Mouse (Mus musculus) CH12.LX (cell line): ENCODE measurements around the gene Aarsd1. TPM values are rescaled to one million over a fixed set of nuclear protein-coding genes. Genes with fewer than 3 reads are reported as not detected.
A peak's percentile ranks its signal among the peaks of the same experiment; 100 is the strongest.
"Not testable (repeated sequence)": the region's sequence is repeated elsewhere in the genome, so short reads cannot be mapped to it uniquely, and the experiment has no call there.

Experiments
- DNase-seq: peaks from one replicate; pipeline ENCODE4 v3.0.0-alpha.2; 2013; ENCODE audit errors: extremely low read depth
- H3K27ac ChIP-seq: 2 replicates; pipeline ENCODE4 v1.5.1; 2012; ENCODE audit warnings: low read depth, mild to moderate bottlenecking, control low read depth, moderate library complexity; ENCODE audit not compliant: insufficient read depth
- H3K27me3 ChIP-seq: replicated peaks from 2 replicates; pipeline ENCODE3; 2012; ENCODE audit warnings: inconsistent platforms
- H3K36me3 ChIP-seq, 2 experiments: replicated peaks in 1 of 2; 2 replicates each; pipeline versions ENCODE3 to v1.6.1; 2012; ENCODE audit warnings: inconsistent platforms in 1 of 2, low read length in 1 of 2, mild to moderate bottlenecking in 1 of 2, mixed read lengths in 1 of 2, moderate library complexity in 1 of 2; ENCODE audit not compliant: control insufficient read depth in 1 of 2, insufficient read depth in 1 of 2
- H3K4me1 ChIP-seq, 2 experiments: 2 replicates each; pipeline ENCODE4 v1.6.1; 2012; ENCODE audit warnings: inconsistent platforms in 1 of 2, moderate library complexity in 1 of 2; ENCODE audit not compliant: insufficient read depth in 2 of 2, control insufficient read depth in 1 of 2
- H3K4me2 ChIP-seq: 2 replicates; pipeline ENCODE4 v1.6.1; 2012; ENCODE audit warnings: low read depth, mild to moderate bottlenecking, control low read depth; ENCODE audit not compliant: poor library complexity, insufficient read depth, severe bottlenecking
- H3K4me3 ChIP-seq, 3 experiments: fragments of 150-350 bp in 1 of 3; sonication (generic) in 1 of 3; replicated peaks in 1 of 3; 2 replicates each; pipeline versions ENCODE3 to v1.5.1; 2011 to 2012; ENCODE audit warnings: low read depth in 2 of 3, low read length in 2 of 3, mild to moderate bottlenecking in 2 of 3, moderate library complexity in 2 of 3, control low read depth in 1 of 3, improper control_type of control experiment in 1 of 3, inconsistent platforms in 1 of 3, mixed read lengths in 1 of 3; ENCODE audit not compliant: poor library complexity in 1 of 3
- H3K79me2 ChIP-seq: replicated peaks from 2 replicates; pipeline ENCODE4 v1.6.1; 2012; ENCODE audit warnings: mild to moderate bottlenecking, moderate library complexity; ENCODE audit not compliant: control insufficient read depth, poor library complexity, insufficient read depth, severe bottlenecking; ENCODE audit errors: extremely low read depth
- H3K9ac ChIP-seq: 2 replicates; pipeline ENCODE4 v1.6.1; 2012; ENCODE audit warnings: low read depth, mild to moderate bottlenecking, control low read depth, moderate library complexity; ENCODE audit not compliant: insufficient read depth
- H3K9me3 ChIP-seq: replicated peaks from 2 replicates; pipeline ENCODE3; 2012; ENCODE audit warnings: low read length, inconsistent platforms, mixed read lengths
- CHD2 ChIP-seq: IDR thresholded peaks from 2 replicates; pipeline ENCODE4 v1.6.1; 2011; ENCODE audit warnings: low read length, improper control_type of control experiment
- CTCF ChIP-seq, 2 experiments: IDR thresholded peaks in 1 of 2; conservative IDR thresholded peaks in 1 of 2; 2 replicates each; pipeline ENCODE4 v1.5.1; 2011 to 2012; ENCODE audit warnings: low read depth in 2 of 2, low read length in 2 of 2, improper control_type of control experiment in 1 of 2, inconsistent platforms in 1 of 2, mild to moderate bottlenecking in 1 of 2, moderate library complexity in 1 of 2
- E2F4 ChIP-seq: IDR thresholded peaks from 2 replicates; pipeline ENCODE4 v1.6.1; 2011; ENCODE audit warnings: low read depth, low read length, improper control_type of control experiment; ENCODE audit not compliant: insufficient replicate concordance
- ELF1 ChIP-seq: IDR thresholded peaks from 2 replicates; pipeline ENCODE4 v1.6.1; 2014; ENCODE audit warnings: low read depth, mild to moderate bottlenecking, inconsistent platforms, low read length, improper control_type of control experiment
- EP300 ChIP-seq: IDR thresholded peaks from 2 replicates; pipeline ENCODE4 v1.6.1; 2011; ENCODE audit warnings: low read length, improper control_type of control experiment
- HCFC1 ChIP-seq: IDR thresholded peaks from 2 replicates; pipeline ENCODE4 v1.6.1; 2012; ENCODE audit warnings: low read depth, mild to moderate bottlenecking, inconsistent platforms, low read length, improper control_type of control experiment
- IRF4 ChIP-seq: IDR thresholded peaks from 2 replicates; pipeline ENCODE4 v1.6.1; 2014; ENCODE audit warnings: low read depth, mild to moderate bottlenecking, inconsistent platforms, low read length, improper control_type of control experiment
- JUN ChIP-seq: IDR thresholded peaks from 2 replicates; pipeline ENCODE4 v1.6.1; 2011; ENCODE audit warnings: low read depth, mild to moderate bottlenecking, low read length, improper control_type of control experiment, moderate library complexity; ENCODE audit not compliant: insufficient read depth
- JUND ChIP-seq: conservative IDR thresholded peaks from 2 replicates; pipeline ENCODE4 v1.6.1; 2011; ENCODE audit warnings: low read depth, low read length, improper control_type of control experiment
- KAT2A ChIP-seq: IDR thresholded peaks from 2 replicates; pipeline ENCODE4 v1.6.1; 2012; ENCODE audit warnings: low read length, improper control_type of control experiment, inconsistent platforms; ENCODE audit not compliant: insufficient replicate concordance
- MAFK ChIP-seq: IDR thresholded peaks from 2 replicates; pipeline ENCODE4 v1.6.1; 2011; ENCODE audit warnings: low read length, improper control_type of control experiment; ENCODE audit not compliant: insufficient replicate concordance
- MAX ChIP-seq: IDR thresholded peaks from 2 replicates; pipeline ENCODE4 v1.6.1; 2011; ENCODE audit warnings: low read length, improper control_type of control experiment
- MAZ ChIP-seq: IDR thresholded peaks from 2 replicates; pipeline ENCODE4 v1.6.1; 2012; ENCODE audit warnings: low read depth, mild to moderate bottlenecking, inconsistent platforms, low read length, improper control_type of control experiment, moderate library complexity
- NRF1 ChIP-seq: IDR thresholded peaks from 2 replicates; pipeline ENCODE4 v1.6.1; 2014; ENCODE audit warnings: low read depth, mild to moderate bottlenecking, inconsistent platforms, low read length, improper control_type of control experiment, moderate library complexity
- PAX5 ChIP-seq: IDR thresholded peaks from 2 replicates; pipeline ENCODE4 v1.6.1; 2012; ENCODE audit warnings: low read length, inconsistent platforms, mixed read lengths
- POLR2AphosphoS2 ChIP-seq: IDR thresholded peaks from 2 replicates; pipeline ENCODE4 v1.6.1; 2011; ENCODE audit warnings: low read depth, low read length, improper control_type of control experiment
- RCOR1 ChIP-seq: conservative IDR thresholded peaks from 2 replicates; pipeline ENCODE4 v1.6.1; 2012; ENCODE audit warnings: low read depth, mild to moderate bottlenecking, inconsistent platforms, low read length, improper control_type of control experiment
- TBP ChIP-seq: conservative IDR thresholded peaks from 2 replicates; pipeline ENCODE4 v1.6.1; 2011; ENCODE audit warnings: low read depth, low read length, improper control_type of control experiment
- ZC3H11A ChIP-seq: IDR thresholded peaks from 2 replicates; pipeline ENCODE4 v1.6.1; 2012; ENCODE audit warnings: low read depth, mild to moderate bottlenecking, inconsistent platforms, low read length, improper control_type of control experiment
- ZNF384 ChIP-seq: IDR thresholded peaks from 2 replicates; pipeline ENCODE4 v1.6.1; 2012; ENCODE audit warnings: low read depth, low read length, improper control_type of control experiment, inconsistent platforms
- dilution Hi-C: fragments of 300-500 bp; cut with MboI; formaldehyde crosslinking; loops from 2 replicates; pipeline ENCODE4 v1.14.3; 2020; ENCODE audit warnings: low sequenced_read_pairs; ENCODE audit not compliant: extremely low pct_unique_long_range_greater_than_20kb, extremely low pct_ligation_motif_present
- in situ Hi-C: fragments of 300-500 bp; cut with MboI; formaldehyde crosslinking; loops from 3 replicates; pipeline ENCODE4 v1.14.3; 2019; ENCODE audit warnings: low sequenced_read_pairs, low pct_ligation_motif_present, low pct_unique_long_range_greater_than_20kb, mixed read lengths
- polyA plus RNA-seq: library from polyadenylated mRNA; unstranded; fragments of >175 nt; gene quantifications from 2 replicates; pipeline ENCODE4 v1.2.1, GENCODE M21; 2012; ENCODE audit warnings: low read depth; ENCODE audit not compliant: insufficient read length
- total RNA-seq, 2 experiments: library from RNA; depleted of rRNA; stranded (reverse); fragments of 300-350 nt in 1 of 2; fragments of >200 nt in 1 of 2; gene quantifications; 2 replicates each; pipeline ENCODE4 v1.2.3; 2012 to 2014

Aarsd1 gene
- total and polyA plus RNA-seq, 3 experiments, result 81.5 to 133 (median 84.5) TPM

DNA sequence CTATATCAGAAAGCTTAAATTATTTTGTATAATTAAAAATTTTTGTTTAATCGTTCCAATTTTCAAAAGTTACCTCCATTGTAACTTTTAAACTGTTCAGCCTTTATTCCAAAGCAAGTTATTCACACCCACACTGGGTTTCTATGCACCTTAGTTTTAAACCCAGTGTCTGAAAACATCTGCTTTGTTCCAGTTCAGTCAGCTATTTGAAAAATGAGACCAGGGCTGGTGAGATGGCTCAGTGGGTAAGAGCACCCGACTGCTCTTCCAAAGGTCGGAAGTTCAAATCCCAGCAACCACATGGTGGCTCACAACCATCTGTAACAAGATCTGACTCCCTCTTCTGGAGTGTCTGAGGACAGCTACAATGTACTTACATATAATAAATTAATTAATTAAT, 20.6 kb upstream of the Aarsd1 start:
- H3K4me3 ChIP-seq, in situ Hi-C loops: not testable (repeated sequence)

DNA sequence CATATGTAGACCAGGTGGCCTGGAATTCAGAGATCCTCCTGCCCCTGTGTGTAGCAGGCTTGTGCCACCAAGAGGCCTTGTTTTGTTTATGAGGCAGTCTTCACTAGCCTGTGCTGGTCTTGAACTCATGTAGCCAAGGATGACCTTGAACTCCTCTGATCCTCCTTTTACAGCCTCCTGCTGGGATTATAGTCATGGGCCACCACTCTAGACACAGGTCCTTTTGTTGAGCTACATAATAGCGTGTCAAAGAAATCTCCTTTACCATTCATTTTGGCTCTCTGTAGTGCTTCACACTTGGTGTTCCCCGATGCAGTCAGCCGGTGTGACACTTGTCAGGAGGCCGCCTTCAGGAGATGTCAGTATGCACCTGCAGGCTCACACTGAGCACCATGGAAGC, 19.5 kb upstream of the Aarsd1 start:
- no peak for DNase-seq
- TF ChIP-seq ZNF384, result no peak
- TF ChIP-seq HCFC1, result no peak
- no peak for TF ChIP-seq MAX
- TF ChIP-seq JUN, result no peak
- no peak for TF ChIP-seq JUND
- no peak for TF ChIP-seq CHD2
- no peak for TF ChIP-seq MAZ
- TF ChIP-seq IRF4, result no peak
- TF ChIP-seq MAFK, result no peak
- no peak for TF ChIP-seq EP300
- no peak for TF ChIP-seq PAX5
- TF ChIP-seq CTCF (conservative IDR thresholded peaks at IDR 0.05 in 1 of 2, IDR thresholded peaks at IDR 0.05 in 1 of 2; ENCODE audit: low read depth in 2 of 2, low read length in 2 of 2), result no peak
- no peak for TF ChIP-seq ELF1
- TF ChIP-seq E2F4, result no peak
- TF ChIP-seq POLR2AphosphoS2, result no peak
- TF ChIP-seq, all 38 proteins: peak for 0
- Histone ChIP-seq H3K9me3 (no peaks in the 10 kb centered on the region), H3K27ac (no peak overlapping the region), H3K27me3 (no peaks in the 10 kb centered on the region), H3K4me1 (no peaks in the 10 kb centered on the region), H3K4me3 (no peak overlapping the region), H3K79me2 (no peaks in the 10 kb centered on the region), H3K4me2 (no peak overlapping the region), H3K9ac (no peak overlapping the region), H3K36me3 (peaks cover 35 to 44% of the 10 kb centered on the region in 2 experiments)
- in situ Hi-C loops, result no loop called here
- dilution Hi-C loops, result no loop called here

More for the DNA sequence above, 20.6 kb upstream of the Aarsd1 start:
- H3K9ac ChIP-seq, DNase-seq, H3K4me2 ChIP-seq, dilution Hi-C loops, H3K4me1 ChIP-seq, H3K27me3 ChIP-seq, H3K27ac ChIP-seq, H3K9me3 ChIP-seq, H3K79me2 ChIP-seq: not testable (repeated sequence)
- TF ChIP-seq TBP, result peak; percentile 70; the same call in 1 of the 2 replicates
- H3K36me3 ChIP-seq, result peaks cover 32 to 39% of the 10 kb centered on the region in 2 experiments

DNA sequence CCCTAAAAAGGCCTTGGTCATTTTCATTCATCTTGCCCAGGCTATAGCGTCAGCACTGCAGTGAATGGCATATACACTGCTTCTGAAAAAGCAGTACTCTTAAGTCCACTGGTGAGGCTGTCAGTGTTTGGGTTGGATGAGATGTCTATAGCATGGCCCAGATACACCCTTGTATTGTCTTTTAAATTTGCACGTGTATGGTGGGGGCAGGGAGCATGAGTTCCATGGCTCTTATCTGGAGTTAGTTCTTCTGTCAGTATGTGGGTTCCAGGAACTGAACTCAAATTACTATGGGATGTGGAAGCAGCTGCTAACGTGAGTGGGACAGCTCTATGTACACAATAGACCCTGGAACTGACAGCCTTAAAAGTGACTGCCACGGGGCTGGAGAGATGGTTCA, 18.4 kb upstream of the Aarsd1 start:
- dilution Hi-C loops, result no loop called here
- H3K4me1 ChIP-seq, result no peaks in the 10 kb centered on the region

More for the DNA sequence above, 18.4 kb upstream of the Aarsd1 start:
- TF ChIP-seq MAZ, result no peak
- no peak for TF ChIP-seq KAT2A
- TF ChIP-seq NRF1, result no peak
- TF ChIP-seq JUN, result no peak
- no peak for TF ChIP-seq IRF4
- no peak for TF ChIP-seq ZC3H11A
- no peak for TF ChIP-seq RCOR1
- TF ChIP-seq TBP, result no peak
- Histone ChIP-seq H3K27me3 (no peaks in the 10 kb centered on the region), H3K36me3 (peaks cover 45 to 55% of the 10 kb centered on the region in 2 experiments), H3K9ac (no peak overlapping the region), H3K4me2 (no peak overlapping the region), H3K9me3 (no peaks in the 10 kb centered on the region), H3K4me3 (no peak overlapping the region), H3K27ac (no peak overlapping the region), H3K79me2 (no peaks in the 10 kb centered on the region)
- DNase-seq, result no peak
- in situ Hi-C loops, result no loop called here
